Mouse (Mus musculus) MEL (cell line): ENCODE data around the gene Eipr1. TPM values are rescaled to one million over a fixed set of nuclear protein-coding genes. Genes with fewer than 3 reads are reported as not detected.

Experiments used
- DNase-seq: peaks from one replicate; pipeline ENCODE4 v3.0.0; 2011; ENCODE audit warnings: low read depth, low spot score
- H3K27ac ChIP-seq: 2 replicates; pipeline ENCODE4 v1.5.1; 2012; ENCODE audit warnings: low read depth, mild to moderate bottlenecking, control low read depth, low read length, moderate library complexity; ENCODE audit not compliant: control insufficient read depth
- H3K27me3 ChIP-seq, 2 experiments: fragments of 150-350 bp in 1 of 2; sonication (generic) in 1 of 2; 2 replicates each; pipeline ENCODE4 v1.6.1; 2012; ENCODE audit warnings: low read length in 2 of 2, mild to moderate bottlenecking in 2 of 2, improper control_type of control experiment in 1 of 2, moderate library complexity in 1 of 2; ENCODE audit not compliant: insufficient read depth in 2 of 2, control insufficient read depth in 1 of 2
- H3K36me3 ChIP-seq, 2 experiments: 2 replicates each; pipeline ENCODE4 v1.6.1; 2012 to 2014; ENCODE audit warnings: low read length in 2 of 2, improper control_type of control experiment in 1 of 2, inconsistent platforms in 1 of 2, mild to moderate bottlenecking in 1 of 2; ENCODE audit not compliant: insufficient read depth in 2 of 2, control insufficient read depth in 1 of 2
- H3K4me1 ChIP-seq, 2 experiments: fragments of 150-350 bp in 1 of 2; sonication (generic) in 1 of 2; 2 replicates each; pipeline ENCODE4 v1.6.1; 2012; ENCODE audit warnings: low read length in 2 of 2, improper control_type of control experiment in 1 of 2, mild to moderate bottlenecking in 1 of 2; ENCODE audit not compliant: insufficient read depth in 2 of 2, control insufficient read depth in 1 of 2
- H3K4me3 ChIP-seq, 2 experiments: fragments of 150-350 bp in 1 of 2; sonication (generic) in 1 of 2; 2 replicates each; pipeline ENCODE4 v1.5.1; 2012; ENCODE audit warnings: low read depth in 2 of 2, low read length in 2 of 2, mild to moderate bottlenecking in 2 of 2, moderate library complexity in 2 of 2, control low read depth in 1 of 2, improper control_type of control experiment in 1 of 2; ENCODE audit not compliant: control insufficient read depth in 1 of 2, insufficient read depth in 1 of 2
- H3K79me2 ChIP-seq: 2 replicates; pipeline ENCODE4 v1.6.1; 2012; ENCODE audit warnings: mild to moderate bottlenecking, low read length, moderate library complexity; ENCODE audit not compliant: control insufficient read depth, poor library complexity, insufficient read depth
- H3K9ac ChIP-seq: 2 replicates; pipeline ENCODE4 v1.6.1; 2012; ENCODE audit warnings: low read depth, mild to moderate bottlenecking, control low read depth, low read length, moderate library complexity; ENCODE audit not compliant: control insufficient read depth, poor library complexity, severe bottlenecking
- H3K9me3 ChIP-seq: fragments of 150-350 bp; sonication (generic); replicated peaks from 2 replicates; pipeline ENCODE4 v1.6.1; 2012; ENCODE audit warnings: mild to moderate bottlenecking, low read length, improper control_type of control experiment, moderate library complexity; ENCODE audit not compliant: insufficient read depth
- CTCF ChIP-seq, 3 experiments: IDR thresholded peaks in 2 of 3; conservative IDR thresholded peaks in 1 of 3; 2 replicates each; pipeline ENCODE4 v1.5.1; 2011 to 2012; ENCODE audit warnings: low read length in 3 of 3, low read depth in 2 of 3, mild to moderate bottlenecking in 2 of 3, improper control_type of control experiment in 1 of 3, inconsistent platforms in 1 of 3, mixed read lengths in 1 of 3, moderate library complexity in 1 of 3; ENCODE audit not compliant: control insufficient read depth in 1 of 3, insufficient read depth in 1 of 3, poor library complexity in 1 of 3, severe bottlenecking in 1 of 3
- ELF1 ChIP-seq: IDR thresholded peaks from 2 replicates; pipeline ENCODE4 v1.6.1; 2014; ENCODE audit warnings: low read depth, mild to moderate bottlenecking, inconsistent platforms, low read length, improper control_type of control experiment, moderate library complexity
- EP300 ChIP-seq, 2 experiments: IDR thresholded peaks; 2 replicates each; pipeline ENCODE4 v1.6.1; 2011; ENCODE audit warnings: improper control_type of control experiment in 2 of 2, low read length in 2 of 2, low read depth in 1 of 2, mild to moderate bottlenecking in 1 of 2
- ETS1 ChIP-seq: IDR thresholded peaks from 2 replicates; pipeline ENCODE4 v1.6.1; 2012; ENCODE audit warnings: low read depth, mild to moderate bottlenecking, inconsistent platforms, low read length, improper control_type of control experiment, moderate library complexity
- GATA1 ChIP-seq: IDR thresholded peaks from 2 replicates; pipeline ENCODE4 v1.6.1; 2011; ENCODE audit warnings: low read depth, low read length, improper control_type of control experiment
- HCFC1 ChIP-seq: IDR thresholded peaks from 2 replicates; pipeline ENCODE4 v1.6.1; 2012; ENCODE audit warnings: low read depth, mild to moderate bottlenecking, inconsistent platforms, low read length, improper control_type of control experiment, moderate library complexity
- KAT2A ChIP-seq: conservative IDR thresholded peaks from 2 replicates; pipeline ENCODE4 v1.6.1; 2012; ENCODE audit warnings: low read depth, low read length, improper control_type of control experiment, inconsistent platforms
- MAFK ChIP-seq: IDR thresholded peaks from 2 replicates; pipeline ENCODE4 v1.6.1; 2011; ENCODE audit warnings: low read depth, mild to moderate bottlenecking, low read length, improper control_type of control experiment, borderline replicate concordance
- MAZ ChIP-seq: IDR thresholded peaks from 2 replicates; pipeline ENCODE4 v1.6.1; 2012; ENCODE audit warnings: low read depth, mild to moderate bottlenecking, inconsistent platforms, low read length, improper control_type of control experiment
- MXI1 ChIP-seq: IDR thresholded peaks from 2 replicates; pipeline ENCODE4 v1.6.1; 2011; ENCODE audit warnings: mild to moderate bottlenecking, low read depth, low read length, improper control_type of control experiment
- MYC ChIP-seq: IDR thresholded peaks from 2 replicates; pipeline ENCODE4 v1.6.1; 2011; ENCODE audit warnings: low read depth, mild to moderate bottlenecking, low read length, improper control_type of control experiment, moderate library complexity
- NRF1 ChIP-seq: IDR thresholded peaks from 2 replicates; pipeline ENCODE4 v1.6.1; 2014; ENCODE audit warnings: low read depth, mild to moderate bottlenecking, inconsistent platforms, low read length, improper control_type of control experiment, moderate library complexity; ENCODE audit not compliant: poor library complexity, insufficient read depth, severe bottlenecking
- POLR2A ChIP-seq, 2 experiments: IDR thresholded peaks; 2 replicates each; pipeline ENCODE4 v1.6.1; 2011 to 2012; ENCODE audit warnings: low read length in 2 of 2, mild to moderate bottlenecking in 2 of 2, control low read depth in 1 of 2, improper control_type of control experiment in 1 of 2, low read depth in 1 of 2, moderate library complexity in 1 of 2; ENCODE audit not compliant: control insufficient read depth in 1 of 2, insufficient read depth in 1 of 2, poor library complexity in 1 of 2
- POLR2AphosphoS5 ChIP-seq: IDR thresholded peaks from 2 replicates; pipeline ENCODE4 v1.6.1; 2012; ENCODE audit warnings: low read depth, borderline replicate concordance, mild to moderate bottlenecking, inconsistent platforms, low read length, moderate library complexity, mixed read lengths
- RAD21 ChIP-seq: IDR thresholded peaks from 2 replicates; pipeline ENCODE4 v1.6.1; 2011; ENCODE audit warnings: mild to moderate bottlenecking, low read depth, low read length, improper control_type of control experiment
- SMC3 ChIP-seq: IDR thresholded peaks from 2 replicates; pipeline ENCODE4 v1.6.1; 2011; ENCODE audit warnings: low read depth, low read length, improper control_type of control experiment
- TAL1 ChIP-seq: IDR thresholded peaks from 2 replicates; pipeline ENCODE4 v1.6.1; 2012; ENCODE audit warnings: mild to moderate bottlenecking, inconsistent platforms, low read length, moderate library complexity, mixed read lengths
- TBP ChIP-seq: IDR thresholded peaks from 2 replicates; pipeline ENCODE4 v1.8.0; 2011; ENCODE audit warnings: low read depth, low read length, improper control_type of control experiment
- TCF12 ChIP-seq: IDR thresholded peaks from 2 replicates; pipeline ENCODE4 v1.6.1; 2014; ENCODE audit warnings: low read depth, mild to moderate bottlenecking, inconsistent platforms, low read length, improper control_type of control experiment, moderate library complexity
- USF1 ChIP-seq: IDR thresholded peaks from 2 replicates; pipeline ENCODE4 v1.6.1; 2014; ENCODE audit warnings: low read depth, mild to moderate bottlenecking, inconsistent platforms, low read length, improper control_type of control experiment, moderate library complexity
- USF2 ChIP-seq, 2 experiments: IDR thresholded peaks; 2 replicates each; pipeline ENCODE4 v1.6.1; 2011 to 2012; ENCODE audit warnings: improper control_type of control experiment in 2 of 2, low read length in 2 of 2, borderline replicate concordance in 1 of 2, inconsistent platforms in 1 of 2, low read depth in 1 of 2, mild to moderate bottlenecking in 1 of 2; ENCODE audit not compliant: insufficient read depth in 1 of 2
- ZC3H11A ChIP-seq: IDR thresholded peaks from 2 replicates; pipeline ENCODE4 v1.6.1; 2012; ENCODE audit warnings: low read depth, mild to moderate bottlenecking, inconsistent platforms, low read length, improper control_type of control experiment
- ZKSCAN1 ChIP-seq: IDR thresholded peaks from 2 replicates; pipeline ENCODE4 v1.6.1; 2012; ENCODE audit warnings: low read depth, mild to moderate bottlenecking, inconsistent platforms, low read length, improper control_type of control experiment, moderate library complexity
- ZNF384 ChIP-seq: IDR thresholded peaks from 2 replicates; pipeline ENCODE4 v1.6.1; 2012; ENCODE audit warnings: low read depth, mild to moderate bottlenecking, inconsistent platforms, low read length, improper control_type of control experiment
- polyA plus RNA-seq, 2 experiments: library from polyadenylated mRNA; stranded (reverse) in 1 of 2; unstranded in 1 of 2; fragments of >175 nt in 1 of 2; fragments of >200 nt in 1 of 2; gene quantifications; 2 replicates each; pipeline versions ENCODE4 v1.2.1 to v1.2.4; 2012; ENCODE audit warnings: low replicate concordance in 2 of 2, low read depth in 1 of 2; ENCODE audit not compliant: insufficient read length in 2 of 2, insufficient read depth in 1 of 2, missing spikeins in 1 of 2
- total RNA-seq: library from RNA; depleted of rRNA; stranded (reverse); fragments of 300-350 nt; gene quantifications from 2 replicates; pipeline ENCODE4 v1.2.3, GENCODE M21; 2012

The Eipr1 gene
- total and polyA plus RNA-seq, 3 experiments = 45.8 to 51.5 TPM; not detected in 1

DNA sequence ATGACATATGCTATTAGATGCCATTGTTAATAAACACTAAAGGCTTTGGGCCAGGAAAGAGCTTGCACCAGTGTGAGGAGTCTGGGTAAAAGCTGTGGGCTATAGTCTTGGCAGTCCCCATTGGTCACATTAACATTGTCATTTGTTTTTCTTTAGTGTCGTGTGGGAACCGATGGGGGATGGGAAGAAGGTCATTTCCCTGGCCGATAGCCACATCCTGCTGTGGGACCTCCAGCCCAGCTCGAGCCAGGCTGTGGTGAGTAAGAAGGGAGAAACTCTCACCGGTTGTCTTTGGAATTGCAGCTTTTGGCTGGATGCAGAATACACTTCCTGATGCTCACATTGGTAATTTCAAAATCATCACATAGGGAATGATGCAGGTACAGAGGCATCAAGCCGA, 95.8 kb downstream of the Eipr1 start:
- no peak overlapping the region for H3K4me3 ChIP-seq
- no peaks in the 10 kb centered on the region for H3K4me1 ChIP-seq
- no peak overlapping the region for H3K9ac ChIP-seq
- no peaks in the 10 kb centered on the region for H3K79me2 ChIP-seq
- no peak for TF ChIP-seq TCF12
- TF ChIP-seq RAD21 = no peak
- no peak for TF ChIP-seq POLR2A (IDR thresholded peaks at IDR 0.05; ENCODE audit: control insufficient read depth in 1 of 2, insufficient read depth in 1 of 2, low read depth in 1 of 2, low read length in 2 of 2, poor library complexity in 1 of 2)
- TF ChIP-seq EP300 (IDR thresholded peaks at IDR 0.05; ENCODE audit: low read depth in 1 of 2, low read length in 2 of 2) = no peak
- TF ChIP-seq ZNF384 = no peak
- no peak for TF ChIP-seq ETS1
- no peak for TF ChIP-seq CTCF (IDR thresholded peaks at IDR 0.05 in 2 of 3, conservative IDR thresholded peaks at IDR 0.05 in 1 of 3; ENCODE audit: control insufficient read depth in 1 of 3, insufficient read depth in 1 of 3, low read depth in 2 of 3, low read length in 3 of 3, poor library complexity in 1 of 3, severe bottlenecking in 1 of 3)
- TF ChIP-seq KAT2A = no peak
- TF ChIP-seq TAL1 = no peak
- TF ChIP-seq MAZ = no peak
- no peak for TF ChIP-seq ZKSCAN1
- TF ChIP-seq USF1 = no peak
- no peak for TF ChIP-seq ZC3H11A
- no peak for TF ChIP-seq TBP
- TF ChIP-seq MYC = no peak
- no peak for TF ChIP-seq HCFC1
- no peaks in the 10 kb centered on the region for H3K27me3 ChIP-seq
- no peaks in the 10 kb centered on the region for H3K9me3 ChIP-seq
- no peaks in the 10 kb centered on the region for H3K36me3 ChIP-seq
- no peak overlapping the region for H3K27ac ChIP-seq
- no peak for DNase-seq

DNA sequence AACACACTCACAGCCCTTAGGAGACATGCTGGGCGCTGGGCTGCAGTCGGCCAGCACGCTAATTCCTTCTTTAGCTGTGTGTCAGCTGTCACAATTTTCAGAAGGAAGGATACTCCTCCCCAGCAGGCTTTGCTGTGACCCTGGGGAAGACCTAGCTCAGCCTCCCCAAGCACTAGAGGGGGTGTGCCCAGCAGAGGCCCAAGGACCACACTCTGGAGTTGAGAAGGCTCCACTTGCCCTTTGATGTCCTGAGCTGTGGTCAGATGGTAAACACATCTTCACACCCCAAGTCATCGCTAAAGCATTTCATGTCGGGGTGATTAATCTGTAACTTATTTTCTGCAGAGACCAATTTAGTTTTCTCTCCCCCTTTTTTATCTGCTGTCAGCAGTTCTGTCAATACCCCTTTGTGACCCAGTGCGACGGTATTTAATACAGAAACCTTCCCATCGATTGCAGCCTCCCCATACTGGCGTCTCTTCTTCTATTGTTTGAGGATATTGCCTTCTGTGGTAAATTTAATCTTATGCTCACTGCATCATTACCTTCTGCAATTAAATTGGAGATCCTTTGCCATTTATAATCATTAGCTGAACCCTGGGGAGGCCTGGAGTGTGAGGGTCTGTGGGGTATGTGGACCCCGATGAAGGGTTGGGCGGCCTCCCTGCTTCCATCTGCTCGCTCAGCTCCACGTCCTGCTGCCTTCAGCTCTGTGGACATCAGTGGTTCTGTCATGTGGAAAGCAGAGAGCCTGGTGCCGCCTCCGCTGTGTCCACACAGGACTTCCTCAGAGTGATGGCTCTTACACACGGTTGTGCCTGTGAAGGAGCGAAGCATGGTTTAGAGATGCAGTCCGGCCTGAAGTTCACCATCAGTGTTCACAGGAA, 97.4 kb downstream of the Eipr1 start:
- H3K79me2 ChIP-seq = no peaks in the 10 kb centered on the region
- no peaks in the 10 kb centered on the region for H3K4me1 ChIP-seq
- TF ChIP-seq MAFK = no peak
- no peak for TF ChIP-seq NRF1
- no peak for TF ChIP-seq ELF1
- TF ChIP-seq MYC = no peak
- no peak for TF ChIP-seq MXI1
- TF ChIP-seq GATA1 = no peak
- TF ChIP-seq CTCF (IDR thresholded peaks at IDR 0.05 in 2 of 3, conservative IDR thresholded peaks at IDR 0.05 in 1 of 3; ENCODE audit: control insufficient read depth in 1 of 3, insufficient read depth in 1 of 3, low read depth in 2 of 3, low read length in 3 of 3, poor library complexity in 1 of 3, severe bottlenecking in 1 of 3) = no peak
- no peak for TF ChIP-seq POLR2AphosphoS5
- no peak for TF ChIP-seq EP300 (IDR thresholded peaks at IDR 0.05; ENCODE audit: low read depth in 1 of 2, low read length in 2 of 2)
- no peak for TF ChIP-seq USF2 (IDR thresholded peaks at IDR 0.05; ENCODE audit: borderline replicate concordance in 1 of 2, insufficient read depth in 1 of 2, low read depth in 1 of 2, low read length in 2 of 2)
- no peak for TF ChIP-seq KAT2A
- no peak for TF ChIP-seq POLR2A (IDR thresholded peaks at IDR 0.05; ENCODE audit: control insufficient read depth in 1 of 2, insufficient read depth in 1 of 2, low read depth in 1 of 2, low read length in 2 of 2, poor library complexity in 1 of 2)
- TF ChIP-seq ZNF384 = no peak
- TF ChIP-seq SMC3 = no peak
- TF ChIP-seq TCF12 = no peak
- no peak for TF ChIP-seq MAZ
- TF ChIP-seq ZKSCAN1 = no peak
- no peaks in the 10 kb centered on the region for H3K9me3 ChIP-seq
- H3K9ac ChIP-seq = no peak overlapping the region
- no peaks in the 10 kb centered on the region for H3K27me3 ChIP-seq
- H3K36me3 ChIP-seq = no peaks in the 10 kb centered on the region
- no peak overlapping the region for H3K27ac ChIP-seq
- H3K4me3 ChIP-seq = no peak overlapping the region
- DNase-seq = no peak
